Mouse (Mus musculus): Measurements from ENCODE around the gene Trim2.

Trim2 gene

DNA sequence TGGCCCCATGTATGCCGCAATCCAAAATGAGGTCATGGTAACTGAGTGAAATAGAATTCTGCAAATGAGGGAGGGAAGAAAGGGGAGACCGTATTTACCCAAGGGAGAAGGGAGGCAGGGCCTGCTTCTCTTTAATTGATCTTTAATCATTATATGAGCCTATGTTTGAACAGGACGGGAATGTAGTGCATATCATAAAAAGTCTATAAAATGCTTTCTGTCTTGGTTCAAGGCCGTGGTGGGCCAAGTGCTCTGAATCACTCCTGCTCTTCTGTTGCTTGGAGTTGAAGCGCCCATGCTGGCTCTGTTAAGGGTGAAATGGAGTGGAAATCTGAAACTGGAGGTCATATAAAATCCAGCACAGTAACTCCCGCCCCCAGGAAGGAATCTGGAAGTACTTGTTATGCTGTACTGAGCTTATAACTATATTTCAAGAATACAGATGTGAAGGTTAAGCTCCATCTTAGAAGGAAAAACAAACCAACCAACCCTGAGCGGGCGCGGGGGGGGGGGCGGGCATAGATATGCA lies 48.6 kb downstream of the Trim2 start:
- DNase-seq (ENCODE audit: low spot score in 2 of 2), result no peak

DNA sequence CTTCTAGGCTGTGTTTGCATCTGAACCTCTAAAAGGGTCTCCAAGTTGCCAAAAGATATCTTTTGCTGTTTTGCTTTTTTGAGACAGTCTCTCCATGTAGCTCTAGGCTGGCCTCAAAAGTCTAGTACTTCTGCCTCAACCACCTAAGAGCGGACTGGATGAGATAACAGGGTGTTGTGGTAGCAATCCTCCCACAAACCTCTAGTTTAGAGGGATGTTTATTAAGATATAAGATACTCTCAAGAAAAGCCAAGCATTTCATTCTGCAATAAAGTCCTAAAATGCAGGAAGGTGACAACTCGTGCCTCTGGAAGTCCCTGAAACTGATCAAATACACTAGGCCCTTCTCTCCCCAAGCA lies 52.2 kb downstream of the Trim2 start:
- DNase-seq (ENCODE audit: low spot score in 2 of 2), result no peak

DNA sequence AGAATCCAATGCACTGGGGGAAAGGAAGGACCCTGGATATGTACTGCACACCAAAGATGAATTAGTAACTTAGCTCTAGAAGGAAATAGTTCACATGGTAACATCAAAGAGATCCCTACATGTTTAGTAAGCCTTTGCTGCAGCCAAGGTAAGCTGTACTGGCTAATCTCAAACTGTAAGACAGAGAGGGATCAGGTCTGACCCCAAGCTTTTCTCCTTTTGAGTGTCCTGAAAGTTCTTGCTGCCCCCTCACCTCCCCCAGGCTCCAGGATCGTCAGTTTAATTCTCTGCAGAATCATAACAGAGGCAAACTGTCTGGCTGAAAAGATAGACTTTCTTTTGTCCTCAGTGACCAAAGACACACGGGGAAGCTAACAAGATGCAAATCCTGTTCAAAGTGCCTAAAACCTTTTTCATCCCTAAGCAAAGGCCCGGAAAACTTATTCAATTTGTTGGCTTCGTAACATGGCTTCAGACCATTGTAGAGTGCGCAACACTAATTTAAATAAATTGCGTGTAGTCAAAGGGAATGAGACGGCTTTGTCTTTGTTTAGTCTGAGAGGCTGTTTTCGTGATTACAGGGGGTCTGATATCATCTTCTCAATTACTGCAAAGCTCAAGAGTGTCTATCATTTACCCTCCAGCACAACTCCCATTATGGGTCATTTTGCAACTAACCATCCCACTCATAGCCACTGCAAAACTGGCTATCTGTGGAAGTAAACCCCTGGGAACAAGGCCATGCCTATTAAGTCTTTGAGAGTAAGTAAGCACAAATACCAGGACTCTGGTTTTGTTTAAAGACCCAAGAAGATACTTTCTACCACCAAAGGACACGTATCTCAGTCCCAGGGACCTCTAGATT lies 52.8 kb downstream of the Trim2 start:
- DNase-seq (ENCODE audit: low spot score in 2 of 2), result no peak

DNA sequence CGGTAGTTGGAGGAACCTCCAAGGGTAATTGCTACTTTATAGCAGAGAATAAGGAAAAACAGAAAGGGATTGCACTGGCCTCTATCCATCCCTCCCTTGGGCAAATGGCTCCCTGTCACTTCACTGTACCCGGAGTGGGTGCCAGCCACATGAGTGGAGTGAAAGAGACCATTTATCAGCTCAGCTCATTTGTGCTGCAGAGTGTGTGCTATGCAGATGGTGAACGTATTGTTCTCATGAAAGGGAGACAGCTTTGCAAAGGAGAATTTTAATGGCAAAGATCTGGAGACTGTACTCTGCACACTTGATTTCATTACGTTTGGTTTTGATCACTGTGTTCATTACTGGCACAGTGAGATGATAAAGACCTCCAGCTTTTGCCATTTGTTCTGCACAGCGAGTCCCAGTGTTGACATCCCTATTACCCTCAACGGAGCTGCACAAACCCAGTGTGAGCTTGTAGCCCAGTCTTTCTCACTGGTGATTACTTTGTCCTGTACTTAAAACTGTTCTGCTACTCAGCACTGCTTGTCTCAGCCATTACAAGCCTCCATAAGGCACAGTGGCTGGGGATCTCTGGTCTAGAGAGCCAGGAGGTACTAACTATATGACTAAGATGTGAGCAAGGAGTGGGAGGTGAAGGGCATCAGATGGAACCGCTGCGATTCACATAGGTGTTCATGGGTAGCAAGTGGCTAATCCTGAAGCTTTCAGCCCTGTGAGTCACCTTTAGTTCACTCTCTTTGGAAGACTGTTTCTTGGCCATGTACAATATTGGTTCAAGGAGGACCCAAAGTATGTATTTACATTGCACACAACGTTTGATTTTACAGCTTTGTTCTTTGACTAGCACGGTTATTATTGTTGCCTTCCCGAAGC lies 53.7 kb downstream of the Trim2 start:
- DNase-seq (ENCODE audit: low spot score in 2 of 2), result peak; percentile 49 to 65

DNA sequence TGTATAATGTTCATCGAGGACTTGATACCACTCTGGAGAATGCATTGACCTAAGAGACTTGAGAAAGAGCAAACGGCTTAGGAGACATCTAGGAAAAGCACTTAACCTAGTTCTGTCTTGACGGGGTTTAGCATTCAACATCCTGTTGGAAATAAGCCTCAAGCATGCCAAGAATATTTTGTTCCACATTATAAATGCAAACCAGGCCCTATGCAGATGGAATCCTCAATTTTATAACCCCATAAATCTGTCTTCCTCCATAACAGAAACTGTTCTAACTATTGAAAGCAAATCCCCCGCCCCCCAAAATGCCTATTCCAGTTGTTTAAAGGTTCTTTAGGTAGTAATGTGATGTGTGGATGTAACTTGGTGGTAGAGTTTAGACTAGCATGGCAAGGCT lies 55.0 kb downstream of the Trim2 start:
- no peak for DNase-seq (ENCODE audit: low spot score in 2 of 2)

DNA sequence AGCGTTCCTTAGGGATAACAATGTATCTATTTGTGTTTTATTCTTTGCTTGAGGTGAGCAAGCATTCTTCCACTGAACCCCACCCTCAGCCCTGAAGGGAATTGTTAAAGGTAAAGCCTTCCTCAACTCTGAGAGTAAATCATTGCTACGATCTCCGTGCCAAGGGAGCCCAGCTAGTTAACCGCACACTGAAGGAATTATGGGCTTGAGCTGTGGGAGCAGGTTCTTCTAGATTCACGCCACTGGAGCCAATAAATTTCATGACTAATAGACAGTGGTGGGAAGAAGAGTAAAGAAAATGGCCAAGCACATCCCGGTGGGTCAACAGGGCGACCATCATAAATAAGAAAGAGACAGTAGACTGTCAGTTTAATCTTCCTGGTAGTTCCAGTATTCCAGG lies 56.4 kb downstream of the Trim2 start:
- DNase-seq (ENCODE audit: low spot score in 2 of 2), result no peak

DNA sequence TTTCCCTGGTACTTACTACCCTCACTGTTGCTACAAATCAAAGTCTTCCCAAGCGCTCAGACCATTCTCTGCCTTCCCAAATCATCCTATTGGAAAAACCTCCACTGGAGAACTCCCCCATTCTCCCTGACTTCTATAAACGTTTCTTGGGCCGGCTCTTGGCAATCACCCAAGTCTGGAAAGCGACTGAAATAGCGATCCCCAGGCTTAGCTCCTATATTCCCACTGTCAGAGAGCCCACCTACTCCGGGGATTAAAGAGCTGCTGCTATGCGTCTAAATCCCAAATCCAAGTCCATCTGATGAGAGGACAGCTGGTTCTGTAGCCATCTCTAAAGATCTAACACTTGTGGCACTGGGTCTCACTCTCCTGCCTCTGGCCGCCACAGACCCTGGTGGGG lies 58.9 kb downstream of the Trim2 start:
- DNase-seq (ENCODE audit: low spot score in 2 of 2), result no peak

DNA sequence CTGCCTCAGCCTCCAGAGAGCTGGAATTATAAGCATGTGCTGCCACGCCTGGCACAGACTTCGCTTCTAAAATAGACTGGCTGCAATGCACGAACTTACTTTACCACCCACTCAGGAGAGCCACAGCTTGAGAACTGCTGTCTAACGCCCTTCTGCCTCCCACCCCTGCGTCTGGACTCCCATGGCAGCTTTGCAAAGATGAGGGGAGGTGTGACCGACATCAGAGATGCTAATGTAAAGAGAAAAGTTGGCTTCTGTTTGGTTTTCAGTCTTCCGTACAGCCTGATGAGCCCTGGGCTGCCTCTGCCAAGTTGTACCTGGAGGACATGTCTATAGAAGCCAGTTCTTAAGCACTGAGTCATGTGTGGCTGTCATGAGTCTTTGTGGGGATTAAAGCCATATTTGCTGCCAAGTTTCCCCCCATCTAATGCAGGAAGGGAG lies 60.2 kb downstream of the Trim2 start:
- DNase-seq (ENCODE audit: low spot score in 2 of 2), result peak; percentile 48 to 78

DNA sequence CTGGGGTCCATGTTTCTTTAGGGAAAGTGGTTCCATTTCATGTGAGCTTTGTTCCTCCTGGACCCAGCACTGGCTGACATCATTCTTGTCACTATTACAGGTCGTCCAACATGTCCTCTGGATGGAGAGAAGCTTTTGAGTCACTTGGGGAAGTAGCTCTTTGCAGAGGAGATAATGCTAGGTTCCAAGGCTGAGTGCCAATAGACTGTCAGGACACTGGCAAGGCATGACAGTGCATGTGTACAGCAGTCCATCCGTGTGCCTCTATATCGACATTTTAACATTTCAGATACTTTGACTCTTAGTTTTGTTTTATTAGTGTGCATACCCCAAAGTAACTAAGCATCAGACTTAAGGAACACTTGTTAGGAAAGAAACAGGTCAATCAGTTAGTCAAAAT lies 63.6 kb downstream of the Trim2 start:
- no peak for DNase-seq (ENCODE audit: low spot score in 2 of 2)

DNA sequence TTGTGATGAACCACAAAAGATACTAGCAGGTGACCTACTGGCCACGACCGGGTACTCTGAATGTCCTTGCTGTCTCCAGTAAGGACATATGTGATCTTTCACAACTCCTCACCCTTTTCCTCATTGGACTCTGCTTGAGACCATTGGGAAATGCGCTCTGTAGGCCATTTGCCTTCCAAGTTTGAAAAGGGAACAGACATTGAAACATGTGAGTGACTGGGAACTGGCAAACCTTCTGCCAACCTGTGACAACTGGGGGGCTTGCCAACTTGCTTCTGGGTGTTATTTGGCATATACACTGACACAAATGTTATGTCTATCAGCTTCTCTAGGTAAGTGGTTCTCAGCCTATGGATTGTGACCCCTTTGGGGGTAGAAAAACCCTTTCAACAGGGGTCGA lies 64.2 kb downstream of the Trim2 start:
- DNase-seq (ENCODE audit: low spot score in 2 of 2), result no peak

DNA sequence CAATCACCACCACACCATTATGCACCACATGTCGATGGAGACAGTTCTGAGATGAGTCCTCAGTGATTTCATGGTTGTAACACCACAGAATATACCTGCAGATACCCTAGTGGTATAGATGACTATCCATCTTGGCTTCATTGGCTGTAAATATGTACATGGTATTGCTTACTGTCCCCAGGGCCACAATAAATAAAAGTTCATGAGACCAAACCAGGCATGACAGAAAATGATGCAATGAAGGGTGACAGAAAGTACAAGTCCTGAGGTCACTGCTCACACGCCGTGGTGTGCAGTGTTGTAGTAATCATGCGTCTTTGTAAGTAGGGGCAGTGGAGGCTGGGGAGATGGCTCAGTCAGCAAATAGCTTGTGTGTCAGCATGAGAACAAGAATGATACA lies 65.6 kb downstream of the Trim2 start:
- no peak for DNase-seq (ENCODE audit: low spot score in 2 of 2)

DNA sequence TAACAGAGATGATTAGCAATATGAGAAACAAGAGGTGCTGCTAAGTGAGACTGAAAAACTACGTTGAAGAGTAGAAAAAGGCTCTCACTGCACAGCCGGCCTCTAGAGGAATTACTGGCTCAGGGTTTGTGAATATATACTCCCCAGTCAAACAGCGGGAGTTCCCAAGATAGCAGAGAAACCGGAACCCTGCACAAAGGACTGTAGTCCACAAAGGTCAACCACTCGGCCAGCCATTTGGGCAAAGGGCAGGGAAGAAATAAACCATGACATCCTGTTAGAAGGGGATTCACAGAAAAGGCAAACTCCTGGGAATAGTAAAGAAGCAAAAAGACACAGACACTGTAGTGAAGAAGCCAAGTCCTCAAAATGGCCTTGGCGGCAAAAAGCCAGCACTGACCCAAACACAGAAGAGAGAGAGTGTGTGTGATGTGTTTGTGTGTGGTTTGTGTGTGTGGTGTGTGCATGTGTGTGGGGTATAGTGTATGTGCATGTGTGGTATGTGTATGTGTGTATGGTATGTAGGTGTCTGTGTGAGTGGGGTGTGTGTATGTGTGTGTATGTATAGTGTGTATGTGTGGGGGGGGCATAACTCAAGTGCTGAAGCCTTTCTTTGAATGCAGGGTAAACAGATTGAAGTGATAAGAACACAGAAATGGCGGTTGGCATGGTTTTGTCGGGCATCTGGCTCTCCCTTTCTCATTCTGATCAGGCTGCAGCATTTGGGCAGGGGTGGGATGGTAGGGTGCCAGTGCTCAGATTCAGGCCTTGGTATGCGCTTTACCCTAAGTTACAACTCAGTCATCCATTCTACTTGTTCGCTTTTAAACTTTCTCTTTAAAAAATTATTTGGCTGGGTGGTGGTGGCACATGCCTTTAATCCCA lies 71.0 kb downstream of the Trim2 start:
- no peak for DNase-seq (ENCODE audit: low spot score in 2 of 2)

DNA sequence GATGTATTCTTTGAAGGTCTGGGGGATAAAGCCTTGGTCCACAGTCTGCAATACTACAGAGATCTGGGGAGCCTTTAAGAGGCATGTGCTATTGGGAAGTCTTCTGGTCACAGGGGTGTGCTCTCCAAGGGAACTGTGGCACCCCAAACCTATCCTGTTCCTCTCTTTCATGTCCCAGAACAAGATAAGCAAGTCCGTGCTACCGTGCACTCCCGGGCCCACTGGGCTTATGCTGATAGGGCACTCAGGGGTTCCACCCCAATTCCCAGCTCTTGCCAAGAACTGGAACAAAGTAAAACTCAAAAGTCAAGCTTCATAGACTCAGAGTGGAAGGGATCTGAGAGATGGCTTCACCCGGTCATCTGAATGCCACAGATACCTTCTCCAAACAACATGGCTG lies 72.1 kb downstream of the Trim2 start:
- DNase-seq (ENCODE audit: low spot score in 2 of 2), result no peak

DNA sequence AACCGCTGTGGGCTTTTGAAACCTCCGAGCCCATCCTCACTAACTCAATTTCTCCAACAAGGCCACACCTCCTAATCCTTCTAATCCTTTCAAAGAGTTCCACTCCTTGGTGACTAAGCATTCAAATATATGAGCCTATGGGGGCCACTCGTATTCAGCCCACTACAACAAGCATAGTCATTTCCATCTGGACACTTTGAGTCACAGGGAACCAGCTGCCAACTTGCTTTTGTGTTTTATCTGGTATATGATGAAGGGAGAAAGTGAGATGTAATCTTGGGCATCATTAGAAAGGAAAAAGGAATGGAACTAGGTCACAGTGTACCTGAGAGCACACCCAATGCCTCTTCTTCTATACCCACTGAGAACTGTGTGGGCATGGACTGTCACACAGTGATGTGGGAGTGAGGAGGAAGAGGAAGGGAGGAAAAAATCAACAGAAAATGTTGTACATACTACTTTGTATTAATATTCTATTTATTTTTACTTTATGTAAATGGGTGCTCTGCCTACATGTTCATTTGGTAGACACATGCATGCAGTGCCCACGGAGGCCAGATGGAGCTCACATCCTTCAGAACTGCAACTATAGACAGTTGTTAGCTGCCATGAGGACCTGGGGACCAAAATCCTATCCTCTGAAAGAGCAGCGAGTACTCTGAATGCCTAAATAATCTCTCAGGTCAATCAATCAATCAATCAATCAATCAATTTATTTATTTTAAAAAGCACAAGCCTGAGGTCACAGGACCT lies 72.8 kb downstream of the Trim2 start:
- DNase-seq (ENCODE audit: low spot score in 2 of 2), result no peak

DNA sequence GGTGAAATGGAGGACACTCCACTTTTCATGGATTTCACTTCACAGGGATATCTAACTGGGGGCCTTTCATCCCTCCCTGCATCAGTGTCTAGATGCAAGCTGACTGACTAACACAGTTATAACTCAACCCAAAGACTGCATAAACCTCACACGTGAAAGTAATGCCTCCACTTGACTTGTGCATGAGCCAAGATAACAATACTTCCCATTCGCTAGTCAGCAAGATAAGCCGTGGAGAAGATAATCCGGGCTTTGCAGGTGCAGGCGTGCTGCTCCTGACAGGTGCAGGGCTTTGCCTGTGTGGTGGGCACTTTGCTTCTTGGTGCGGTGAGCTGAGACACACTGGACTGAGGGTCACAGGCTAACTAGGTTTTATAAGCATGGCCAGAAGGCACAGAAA lies 74.4 kb downstream of the Trim2 start:
- no peak for DNase-seq (ENCODE audit: low spot score in 2 of 2)

DNA sequence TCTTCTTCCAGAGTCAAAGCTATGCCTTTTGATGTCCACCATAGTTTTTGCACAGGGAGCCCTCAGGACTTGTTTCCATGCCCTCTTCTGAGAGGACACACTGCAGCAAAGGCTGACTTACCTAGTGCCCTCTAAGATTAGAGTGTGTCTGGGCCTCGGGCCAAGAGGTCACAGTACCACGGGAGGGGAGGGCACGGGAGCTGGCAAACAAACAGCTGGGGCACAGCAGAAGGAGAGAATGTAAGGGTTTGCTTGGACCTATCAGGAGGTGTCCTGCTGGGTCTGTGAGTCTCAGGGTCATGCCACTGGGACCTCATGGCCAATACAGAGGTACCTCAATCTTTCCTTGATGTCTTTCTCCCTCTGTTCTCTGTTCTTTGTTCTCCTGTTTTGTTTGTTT lies 75.7 kb downstream of the Trim2 start:
- no peak for DNase-seq (ENCODE audit: low spot score in 2 of 2)

DNA sequence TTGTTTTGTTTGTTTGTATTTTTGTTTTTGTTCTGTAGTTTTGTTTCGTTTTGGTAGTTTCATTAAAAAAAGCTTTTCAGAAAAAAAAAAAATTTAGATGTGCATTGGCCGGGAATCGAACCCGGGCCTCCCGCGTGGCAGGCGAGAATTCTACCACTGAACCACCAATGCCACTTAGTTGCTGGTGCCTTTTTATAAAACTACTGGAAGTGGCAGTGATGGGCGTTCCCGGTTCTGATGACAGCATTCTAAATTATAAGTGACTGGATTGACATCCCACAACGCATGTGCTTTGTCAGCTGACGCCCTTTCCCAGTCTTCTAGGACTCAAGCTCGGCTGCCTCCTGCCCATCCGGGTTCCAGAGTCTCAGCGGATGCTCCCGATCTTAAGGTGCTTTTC lies 77.8 kb downstream of the Trim2 start:
- DNase-seq (ENCODE audit: low spot score in 2 of 2), result peak; percentile 44 to 54

DNA sequence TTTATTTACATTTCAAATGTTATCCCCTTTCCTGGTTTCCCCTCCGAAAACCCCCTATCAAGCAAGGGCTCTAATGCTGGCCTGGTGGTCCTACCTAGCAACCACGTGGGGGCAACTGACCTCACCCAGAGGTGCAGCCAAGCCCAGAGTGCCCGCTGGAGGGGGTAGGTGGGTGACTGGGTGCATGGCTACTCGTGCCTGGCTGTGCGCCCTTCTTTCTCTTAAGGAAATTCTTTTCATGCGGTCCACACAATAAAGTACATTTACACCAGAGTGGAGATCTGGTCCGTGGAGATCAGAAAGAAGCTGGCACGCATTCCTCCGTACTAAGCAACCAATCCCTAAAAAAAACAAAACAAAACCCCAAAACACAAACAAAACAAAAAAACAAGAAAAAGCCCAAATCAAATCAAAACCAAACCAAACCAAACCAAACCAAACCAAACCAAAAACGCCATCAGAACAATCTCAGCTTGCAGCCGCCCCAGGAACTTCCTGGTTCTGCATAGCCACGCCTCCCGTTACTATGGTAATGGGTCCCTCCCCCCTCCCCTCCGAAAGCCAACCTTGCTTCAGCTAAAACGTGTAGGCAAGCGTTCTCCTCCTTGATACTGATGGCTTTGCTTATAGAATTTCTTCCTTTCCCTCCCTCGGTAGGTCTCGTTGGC lies 78.3 kb downstream of the Trim2 start:
- DNase-seq (ENCODE audit: low spot score in 2 of 2), result no peak

DNA sequence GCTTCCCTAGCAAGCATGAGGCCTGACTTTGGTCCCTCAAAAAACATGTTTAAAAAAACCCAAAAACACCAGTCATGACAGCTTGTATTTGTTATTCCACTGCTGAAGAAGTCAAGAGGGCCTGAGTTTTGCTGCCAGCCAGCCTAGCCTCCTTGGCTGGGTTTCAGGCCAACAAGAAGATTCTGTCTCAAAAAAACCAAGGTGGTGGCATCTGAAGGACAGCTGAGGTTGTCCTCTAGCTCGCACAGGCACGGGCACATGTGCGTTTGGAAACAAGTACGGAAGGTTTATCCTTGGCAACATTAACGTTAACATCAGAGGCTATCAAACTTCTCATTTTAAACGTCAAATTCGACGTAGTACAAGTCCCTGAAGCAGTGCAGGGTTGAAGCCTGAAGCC lies 79.0 kb downstream of the Trim2 start:
- DNase-seq (ENCODE audit: low spot score in 2 of 2), result no peak

DNA sequence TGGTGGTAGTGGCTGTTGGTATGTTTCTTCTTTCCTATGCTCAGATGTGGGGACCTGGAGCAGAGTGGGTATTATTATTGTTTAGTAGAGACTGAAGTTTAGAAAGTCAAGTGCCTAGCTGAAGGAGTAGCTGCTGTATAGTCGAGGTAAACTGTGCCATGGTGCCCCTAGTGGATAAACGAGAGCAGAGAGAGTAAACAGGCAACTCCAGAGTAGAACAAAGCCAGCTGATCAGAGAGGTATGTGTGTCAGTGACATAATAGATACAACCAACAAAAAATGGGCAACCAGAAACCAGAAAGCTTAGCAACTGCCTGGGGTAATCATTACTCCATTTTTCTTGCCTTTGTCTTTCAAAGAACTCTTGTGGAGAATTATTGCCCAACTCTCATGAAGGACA lies 81.7 kb downstream of the Trim2 start:
- DNase-seq (ENCODE audit: low spot score in 2 of 2), result no peak

All from frontal cortex, postnatal 10 days (tissue).